10 mouse cellular contexts compared by ENCODE assay signal in genomic region chr4:100129201-100129600, GRCm38 (mm10). TPM values are rescaled to one million over a fixed set of nuclear protein-coding genes. Genes with fewer than 3 reads are reported as not detected.
A peak's percentile ranks its signal among the peaks of the same experiment; 100 is the strongest.
DNase-seq lines count a peak whose midpoint lies in the region; ATAC-seq lines count a peak whose summit lies in the region.
"Had no signal": no experiment of that assay in that cellular context is flagged by ENCODE, and none has a peak within 500 bp of the region (broad histone marks: within the 10 kb centered on the region; RNA-seq: fewer than 3 reads in every experiment).

No protein-coding gene starts in this region.

- peak; percentile 15 for DNase-seq in gastrocnemius, adult 18-20 months (ENCODE audit: low spot score)
- DNase-seq in gastrocnemius, postnatal 25 days, result no peak
- peak; percentile 55 for DNase-seq in kidney, postnatal 10 days
- DNase-seq in kidney, adult 18-20 months, result no peak
- DNase-seq in cerebellum, adult 9-10 months, result peak; percentile 84
- peak; percentile 70 for DNase-seq in lung, postnatal 10 days
- no peak for DNase-seq in neural tube, embryonic 10.5 days (ENCODE audit: extremely low spot score, low spot score)
- DNase-seq: forebrain, postnatal 0 days had no signal

- ATAC-seq in erythroblast, adult 5-6 weeks (replicated peaks; ENCODE audit: low FRiP score, poor library complexity, severe bottlenecking), result no peak
- ATAC-seq: CD4-positive, CD25-positive, alpha-beta regulatory T cell, adult 4 months; forebrain, postnatal 0 days had no signal

RNA-seq across cellular contexts. Expression of gene Ror1, which starts 33.6 kb away (rescaled TPM):
- 1 to 10 TPM; 1.1 to 1.4 TPM for total RNA-seq in gastrocnemius, adult 18-20 months (2021)
- total RNA-seq in gastrocnemius, postnatal 25 days (2021), result 1 to 10 TPM; 1.9 to 2.4 TPM
- total RNA-seq in erythroblast, adult 5-6 weeks (2015; ENCODE audit: low replicate concordance), result not detected in 2 replicates
- total RNA-seq in erythroblast, adult 5-6 weeks (2017; ENCODE audit: low replicate concordance), result not detected in 2 replicates

Comparison
In these comparisons a context has a peak if more than half of its experiments do, and no peak if none do; other contexts are left out.
1. DNase-seq: peak in gastrocnemius, adult 18-20 months (single experiment), kidney, postnatal 10 days (single experiment), cerebellum, adult 9-10 months (single experiment) and lung, postnatal 10 days (single experiment); none in gastrocnemius, postnatal 25 days (single experiment), kidney, adult 18-20 months (single experiment) and neural tube, embryonic 10.5 days (single experiment).